Mouse (Mus musculus): ENCODE data around the gene Dao. TPM values are rescaled to one million over a fixed set of nuclear protein-coding genes. Genes with fewer than 3 reads are reported as not detected.

The Dao gene
- polyA plus RNA-seq (2015; fragmentation: Nextera tagmentation; extraction: Ambion mirVana): not detected in 2 replicates

- H3K4me3 ChIP-seq (replicated peaks): no peak within 1 kb of the TSS
- 38% methylated on average over 5 of the region's 5 CpGs for WGBS (ENCODE audit: insufficient replicate concordance)
These were observed at the start of gene Dao for GRCm38 (mm10) chr5:114003542-114003941. Gene Dao, plus strand, starts transcription at chr5:114003703.

DNA sequence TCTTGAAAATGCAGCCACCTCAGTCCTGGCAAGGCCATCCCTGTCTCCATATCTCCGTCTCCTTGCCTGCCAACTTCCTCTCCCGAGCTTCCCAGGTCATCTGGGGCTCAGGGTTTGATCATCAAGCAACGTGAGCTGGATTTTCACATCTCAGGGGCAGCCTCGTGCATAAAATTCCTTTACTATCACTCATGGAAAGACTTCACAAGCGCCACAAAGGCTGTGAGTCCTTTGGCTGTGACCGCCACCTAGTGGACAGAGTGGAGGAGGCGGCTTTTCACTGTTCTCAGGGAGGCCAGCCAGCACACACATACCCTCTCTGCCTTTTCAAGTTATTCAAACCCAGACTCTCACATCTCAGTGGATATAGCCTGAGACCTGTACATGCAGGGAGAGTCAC lies 49.1 kb upstream of the Dao start:
- Histone ChIP-seq H3K4me3 (replicated peaks) (no peak overlapping the region), H3K9ac (no peak overlapping the region), H3K27me3 (no peaks in the 10 kb centered on the region), H3K4me1 (replicated peaks) (peaks cover 32% of the 10 kb centered on the region), H3K4me2 (no peak overlapping the region), H3K9me3 (replicated peaks) (no peaks in the 10 kb centered on the region), H3K27ac (replicated peaks) (no peak overlapping the region; the same call in 1 of the 2 replicates), H3K36me3 (replicated peaks) (peaks cover 92% of the 10 kb centered on the region)
- no peak for ATAC-seq (ENCODE audit: insufficient read depth)
- 10% methylated on average over 7 of the region's 7 CpGs for WGBS (ENCODE audit: insufficient replicate concordance)

More at GRCm38 (mm10) chr5:114003542-114003941, at the start of gene Dao:
- H3K27ac ChIP-seq (replicated peaks): no peak within 1 kb of the TSS
- no peak within 1 kb of the TSS for H3K9ac ChIP-seq
- H3K4me2 ChIP-seq: no peak within 1 kb of the TSS
- H3K4me1 ChIP-seq (replicated peaks): peaks cover 12% of the 10 kb centered on the region; the same call in 1 of the 2 replicates
- ATAC-seq (ENCODE audit: insufficient read depth): no peak
- H3K9me3 ChIP-seq (replicated peaks): no peaks in the 10 kb centered on the region
- no peaks in the 10 kb centered on the region for H3K36me3 ChIP-seq (replicated peaks)
- peaks cover 18% of the 10 kb centered on the region for H3K27me3 ChIP-seq

GRCm38 (mm10) chr5:113955281-113955680 lies 48.2 kb upstream of the Dao start:
- no peak for ATAC-seq (ENCODE audit: insufficient read depth)
- no peak overlapping the region for H3K9ac ChIP-seq
- H3K27ac ChIP-seq (replicated peaks): no peak overlapping the region
- no peaks in the 10 kb centered on the region for H3K27me3 ChIP-seq
- WGBS (ENCODE audit: insufficient replicate concordance): 72% methylated on average over 5 of the region's 5 CpGs
- no peaks in the 10 kb centered on the region for H3K9me3 ChIP-seq (replicated peaks)
- peaks cover 38% of the 10 kb centered on the region for H3K4me1 ChIP-seq (replicated peaks)
- no peak overlapping the region for H3K4me3 ChIP-seq (replicated peaks)
- H3K36me3 ChIP-seq (replicated peaks): peaks cover 86% of the 10 kb centered on the region
- H3K4me2 ChIP-seq: no peak overlapping the region

DNA sequence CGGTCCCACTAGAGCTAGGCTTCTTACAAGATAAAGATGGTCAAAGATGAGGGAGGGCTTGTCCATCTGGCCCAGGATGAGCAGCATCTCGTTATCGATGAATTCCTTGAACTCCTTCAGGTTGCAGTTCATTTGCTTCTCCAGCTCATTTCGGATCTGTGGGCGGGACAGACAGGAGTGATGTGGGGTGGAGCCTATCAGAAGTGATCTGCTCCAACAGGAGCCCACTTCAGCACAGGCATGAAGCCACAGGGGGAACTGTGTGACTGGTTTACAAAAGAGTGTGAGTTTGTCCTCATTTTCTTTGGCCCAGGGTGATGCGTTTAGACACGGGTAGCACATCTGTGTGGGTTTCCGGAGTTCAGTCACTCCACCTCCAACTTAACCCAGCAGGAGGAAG lies 47.8 kb upstream of the Dao start:
- H3K27ac ChIP-seq (replicated peaks): no peak overlapping the region
- no peak overlapping the region for H3K9ac ChIP-seq
- H3K9me3 ChIP-seq (replicated peaks): no peaks in the 10 kb centered on the region
- no peak overlapping the region for H3K4me2 ChIP-seq
- peaks cover 39% of the 10 kb centered on the region for H3K4me1 ChIP-seq (replicated peaks)
- peaks cover 86% of the 10 kb centered on the region for H3K36me3 ChIP-seq (replicated peaks)
- ATAC-seq (ENCODE audit: insufficient read depth): no peak
- 71% methylated on average over 8 of the region's 8 CpGs for WGBS (ENCODE audit: insufficient replicate concordance)
- no peaks in the 10 kb centered on the region for H3K27me3 ChIP-seq
- H3K4me3 ChIP-seq (replicated peaks): no peak overlapping the region

DNA sequence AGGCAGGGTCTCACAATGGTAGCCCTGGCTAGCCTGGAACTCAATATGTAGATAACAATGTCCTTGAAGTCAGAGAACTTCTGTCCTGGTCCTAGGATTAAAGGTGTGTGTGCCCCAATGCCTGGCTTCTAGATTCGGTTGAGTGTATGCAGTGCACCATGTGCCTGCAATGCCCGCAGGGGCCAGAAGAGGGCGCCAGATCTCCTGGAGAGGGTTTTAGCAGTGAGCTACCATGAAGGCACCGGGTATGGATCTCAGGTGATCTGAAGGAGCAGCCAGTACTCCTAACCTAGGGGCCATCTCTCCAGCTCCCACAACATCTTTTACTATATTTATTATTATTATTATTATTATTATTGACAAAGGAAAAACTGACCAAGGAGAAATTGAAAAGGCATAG lies 47.0 kb upstream of the Dao start:
- Histone ChIP-seq H3K4me1 (replicated peaks) (peaks cover 34% of the 10 kb centered on the region), H3K4me3 (replicated peaks) (no peak overlapping the region), H3K36me3 (replicated peaks) (peaks cover 86% of the 10 kb centered on the region), H3K4me2 (no peak overlapping the region), H3K9me3 (replicated peaks) (no peaks in the 10 kb centered on the region), H3K9ac (no peak overlapping the region), H3K27me3 (no peaks in the 10 kb centered on the region), H3K27ac (replicated peaks) (no peak overlapping the region)
- no peak; the same call in 1 of the 2 replicates for ATAC-seq (ENCODE audit: insufficient read depth)
- WGBS (ENCODE audit: insufficient replicate concordance): 5% methylated on average over 4 of the region's 4 CpGs

DNA sequence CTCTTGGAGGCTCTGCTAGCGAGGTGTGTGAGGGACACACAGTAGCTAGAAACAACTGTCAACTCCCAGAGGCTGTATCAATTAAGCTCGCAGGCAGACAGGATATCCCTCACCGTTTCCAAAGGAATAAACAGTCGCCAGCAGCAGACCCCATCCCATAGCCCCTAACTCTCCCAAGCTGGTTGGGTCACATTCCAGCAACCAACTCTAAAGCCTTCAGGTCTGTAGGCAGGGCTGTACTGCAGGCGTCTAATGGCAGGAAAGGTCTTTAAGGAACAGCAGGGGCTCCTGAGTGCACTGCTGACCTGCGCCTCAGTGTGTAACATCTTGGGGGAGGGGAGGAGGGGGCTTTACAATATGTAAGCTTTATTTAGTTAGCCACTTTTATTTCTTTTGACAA lies 44.5 kb upstream of the Dao start:
- Histone ChIP-seq H3K4me1 (replicated peaks) (peaks cover 35% of the 10 kb centered on the region), H3K27me3 (no peaks in the 10 kb centered on the region), H3K9me3 (replicated peaks) (no peaks in the 10 kb centered on the region), H3K36me3 (replicated peaks) (peaks cover 79% of the 10 kb centered on the region), H3K4me2 (no peak overlapping the region), H3K9ac (no peak overlapping the region), H3K27ac (replicated peaks) (no peak overlapping the region), H3K4me3 (replicated peaks) (no peak overlapping the region)
- ATAC-seq (ENCODE audit: insufficient read depth): no peak
- 66% methylated on average over 6 of the region's 6 CpGs for WGBS (ENCODE audit: insufficient replicate concordance)

- Histone ChIP-seq H3K9ac (no peak overlapping the region), H3K36me3 (replicated peaks) (peaks cover 79% of the 10 kb centered on the region), H3K27ac (replicated peaks) (no peak overlapping the region), H3K4me2 (no peak overlapping the region), H3K4me1 (replicated peaks) (peaks cover 38% of the 10 kb centered on the region), H3K27me3 (no peaks in the 10 kb centered on the region), H3K9me3 (replicated peaks) (no peaks in the 10 kb centered on the region), H3K4me3 (replicated peaks) (no peak overlapping the region)
- 73% methylated on average over 8 of the region's 8 CpGs for WGBS (ENCODE audit: insufficient replicate concordance)
- no peak for ATAC-seq (ENCODE audit: insufficient read depth)
These were observed 43.1 kb upstream of the Dao start for GRCm38 (mm10) chr5:113960416-113960815.

DNA sequence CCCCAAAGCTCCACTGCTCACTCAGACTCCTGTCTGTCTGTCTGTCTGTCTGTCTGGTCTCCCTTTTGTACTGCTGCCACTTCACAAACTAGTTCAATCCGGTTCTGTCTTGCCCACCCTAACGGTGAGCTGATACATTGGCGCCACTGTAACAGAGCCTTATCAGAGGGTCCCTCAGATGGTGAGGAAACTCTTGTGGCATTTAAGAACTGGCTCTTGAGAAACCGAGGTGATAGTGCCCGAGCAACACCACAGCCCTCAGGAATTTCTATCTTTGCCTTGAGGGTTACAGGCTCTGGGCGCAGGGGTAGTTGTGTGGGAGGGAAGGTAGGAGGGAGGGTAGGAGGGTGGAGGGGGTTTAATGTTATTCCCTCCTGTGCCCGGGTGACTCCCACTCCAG lies 41.7 kb upstream of the Dao start:
- no peak for ATAC-seq (ENCODE audit: insufficient read depth)
- Histone ChIP-seq H3K4me2 (no peak overlapping the region), H3K9ac (no peak overlapping the region), H3K27ac (replicated peaks) (no peak overlapping the region), H3K9me3 (replicated peaks) (no peaks in the 10 kb centered on the region), H3K4me3 (replicated peaks) (no peak overlapping the region), H3K27me3 (no peaks in the 10 kb centered on the region), H3K36me3 (replicated peaks) (peaks cover 80% of the 10 kb centered on the region), H3K4me1 (replicated peaks) (peaks cover 47% of the 10 kb centered on the region)
- whole genome bisulfite sequencing (ENCODE audit: insufficient replicate concordance): 29% methylated on average over 7 of the region's 7 CpGs

DNA sequence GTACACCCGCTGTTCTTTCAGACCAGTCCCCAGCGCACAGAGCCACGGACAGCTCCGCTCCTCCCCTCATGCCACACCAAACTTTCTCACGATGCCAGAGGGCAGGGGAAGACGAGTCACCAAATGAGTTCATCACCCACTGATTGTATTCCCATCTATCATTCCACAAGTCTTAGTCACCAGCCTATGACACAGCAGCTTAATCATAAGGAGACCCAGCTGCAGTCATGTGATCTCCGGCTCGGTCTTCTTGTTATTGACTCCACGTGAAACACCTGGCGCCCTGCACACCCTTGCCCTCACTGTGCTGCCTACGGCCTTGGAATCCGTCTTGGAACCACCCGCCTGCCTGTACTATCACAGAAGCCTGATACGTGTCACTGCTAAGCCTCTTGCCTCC lies 38.5 kb upstream of the Dao start:
- H3K27ac ChIP-seq (replicated peaks): no peak overlapping the region
- no peak; the same call in 1 of the 2 replicates for ATAC-seq (ENCODE audit: insufficient read depth)
- no peaks in the 10 kb centered on the region for H3K9me3 ChIP-seq (replicated peaks)
- H3K4me2 ChIP-seq: no peak overlapping the region
- H3K9ac ChIP-seq: no peak overlapping the region
- no peak overlapping the region for H3K4me3 ChIP-seq (replicated peaks)
- WGBS (ENCODE audit: insufficient replicate concordance): 87% methylated on average over 14 of the region's 14 CpGs
- peaks cover 54% of the 10 kb centered on the region for H3K4me1 ChIP-seq (replicated peaks)
- H3K36me3 ChIP-seq (replicated peaks): peaks cover 90% of the 10 kb centered on the region
- H3K27me3 ChIP-seq: no peaks in the 10 kb centered on the region

- WGBS (ENCODE audit: insufficient replicate concordance): 89% methylated on average over 7 of the region's 7 CpGs
- H3K36me3 ChIP-seq (replicated peaks): peaks cover 92% of the 10 kb centered on the region
- no peaks in the 10 kb centered on the region for H3K27me3 ChIP-seq
- H3K9ac ChIP-seq: no peak overlapping the region
- H3K4me2 ChIP-seq: no peak overlapping the region
- H3K27ac ChIP-seq (replicated peaks): no peak overlapping the region
- ATAC-seq (ENCODE audit: insufficient read depth): no peak
- H3K9me3 ChIP-seq (replicated peaks): no peaks in the 10 kb centered on the region
- H3K4me3 ChIP-seq (replicated peaks): no peak overlapping the region
- peaks cover 54% of the 10 kb centered on the region for H3K4me1 ChIP-seq (replicated peaks)
These were observed 37.8 kb upstream of the Dao start for GRCm38 (mm10) chr5:113965659-113966185.

DNA sequence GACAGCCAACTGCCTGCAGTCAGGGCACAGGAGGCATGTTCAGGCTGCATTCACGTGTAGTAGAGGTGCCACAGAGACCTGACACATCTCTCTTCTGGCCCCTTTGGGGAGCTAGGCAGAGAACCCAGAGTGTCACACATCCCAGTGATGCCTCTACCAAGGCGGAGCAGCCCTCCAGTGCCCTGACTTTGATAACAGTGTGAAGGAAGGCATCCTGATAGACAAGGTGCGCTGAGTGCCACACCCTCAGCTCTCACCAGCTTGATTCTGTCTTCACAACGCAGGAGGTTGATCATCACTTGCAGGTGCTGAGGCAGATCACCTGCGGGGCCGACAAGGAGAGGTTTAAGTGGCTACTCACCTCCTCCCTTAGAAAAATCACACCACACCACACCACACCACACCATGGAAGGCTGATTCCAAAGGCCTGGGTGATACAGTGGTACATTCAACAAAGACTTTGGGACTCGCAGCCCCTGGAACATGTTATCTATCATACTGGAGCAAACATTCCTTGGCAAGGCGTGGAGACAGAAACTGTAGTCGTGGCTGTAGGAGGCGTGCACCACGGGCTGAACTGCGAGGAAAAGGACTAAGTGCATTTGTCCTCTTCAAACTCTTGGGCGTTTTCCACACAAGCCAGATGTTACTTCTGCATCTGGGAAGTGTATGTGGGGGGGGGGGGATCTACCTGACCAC lies 36.9 kb upstream of the Dao start:
- peak; percentile 49 for ATAC-seq (ENCODE audit: insufficient read depth)
- H3K27ac ChIP-seq (replicated peaks): 0 out of 2 replicates have a peak overlapping the region, but pooled peaks have one; percentile 24
- H3K4me1 ChIP-seq (replicated peaks): peaks cover 58% of the 10 kb centered on the region

More for the DNA sequence above, 36.9 kb upstream of the Dao start:
- Histone ChIP-seq H3K36me3 (replicated peaks) (peaks cover 85% of the 10 kb centered on the region), H3K9ac (no peak overlapping the region), H3K9me3 (replicated peaks) (no peaks in the 10 kb centered on the region), H3K4me2 (no peak overlapping the region; the same call in 1 of the 2 replicates), H3K4me3 (replicated peaks) (no peak overlapping the region), H3K27me3 (no peaks in the 10 kb centered on the region)
- WGBS (ENCODE audit: insufficient replicate concordance): 65% methylated on average over 13 of the region's 13 CpGs
